ENCODE assay signal across 10 mouse cellular contexts in the genomic region with DNA sequence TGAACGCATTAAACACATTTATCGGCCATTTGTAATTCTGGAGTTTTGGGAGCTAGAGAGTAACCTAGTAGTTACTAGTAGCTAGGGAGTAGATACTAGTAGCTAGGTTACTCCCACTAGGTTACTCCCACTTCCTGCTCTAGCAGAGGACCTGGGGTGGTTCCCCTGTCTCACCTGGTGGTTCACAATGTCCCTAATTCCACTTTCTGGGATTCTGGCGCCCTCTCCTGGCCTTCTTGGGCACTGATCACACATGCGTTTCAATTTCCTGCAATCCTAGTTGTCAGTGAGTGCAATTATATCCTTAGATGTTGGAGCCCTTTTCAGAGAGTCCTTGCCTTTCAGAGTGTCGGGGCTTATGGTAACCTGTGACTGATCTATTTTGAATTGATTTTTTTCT. TPM values are rescaled to one million over a fixed set of nuclear protein-coding genes. Genes with fewer than 3 reads are reported as not detected.
DNase-seq lines count a peak whose midpoint lies in the region; ATAC-seq and TF ChIP-seq lines count a peak whose summit lies in the region.
"Had no signal": no experiment of that assay in that cellular context is flagged by ENCODE, and none has a peak within 500 bp of the region (broad histone marks: within the 10 kb centered on the region; RNA-seq: fewer than 3 reads in every experiment).

No protein-coding gene starts in this region.

- H3K36me3 ChIP-seq in liver, postnatal 0 days (replicated peaks; ENCODE audit: insufficient read depth, low read length), result no peaks in the 10 kb centered on the region
- H3K36me3 ChIP-seq: heart, embryonic 15.5 days had no signal

- TF ChIP-seq CTCF in liver, postnatal 0 days (IDR thresholded peaks at IDR 0.05; ENCODE audit: low read depth), result peak; percentile 82

- peak; percentile 48 to 58 for DNase-seq in cerebellum, adult 18-20 months
- DNase-seq in cerebellum, adult 11-12 months, result no peak
- DNase-seq in ovary, postnatal 10 days (ENCODE audit: low spot score), result peak; percentile 27
- DNase-seq in ovary, adult 18-20 months (ENCODE audit: low spot score), result no peak
- peak; percentile 74 to 83 for DNase-seq in cerebellum, postnatal 14 days
- peak; percentile 74 for DNase-seq in liver, postnatal 0 days
- peak; percentile 72 for DNase-seq in right cerebral cortex, postnatal 4 days

- no peak overlapping the region for H3K4me3 ChIP-seq in liver, postnatal 0 days (ENCODE audit: low read depth, low read length)
- H3K4me3 ChIP-seq: heart, embryonic 15.5 days had no signal

- peaks cover 51% of the 10 kb centered on the region for H3K27me3 ChIP-seq in liver, postnatal 0 days (ENCODE audit: insufficient read depth, low read length)

- 0 out of 2 replicates have a peak, but pooled peaks cover 4% of the 10 kb centered on the region for H3K9me3 ChIP-seq in liver, postnatal 0 days (ENCODE audit: low read length)

- H3K4me1 ChIP-seq in liver, postnatal 0 days (ENCODE audit: insufficient read depth), result peaks cover 4% of the 10 kb centered on the region

- ATAC-seq in inflammation-experienced regulatory T-cells, adult 6 months, result peak; percentile 38
- ATAC-seq in liver, postnatal 0 days, result no peak

- TF ChIP-seq EP300 in liver, postnatal 0 days (IDR thresholded peaks at IDR 0.05; ENCODE audit: low read depth), result no peak

- no peak overlapping the region for H3K27ac ChIP-seq in liver, postnatal 0 days (ENCODE audit: low read depth)
- H3K27ac ChIP-seq: heart, embryonic 15.5 days had no signal

- H3K4me2 ChIP-seq in liver, postnatal 0 days (ENCODE audit: low read depth, low read length), result no peak overlapping the region
- H3K4me2 ChIP-seq: heart, embryonic 15.5 days had no signal

- WGBS in liver, postnatal 0 days (ENCODE audit: insufficient replicate concordance), result 34% methylated on average over 5 of the region's 5 CpGs

- no peak overlapping the region for H3K9ac ChIP-seq in liver, postnatal 0 days (replicated peaks)
- H3K9ac ChIP-seq: heart, embryonic 15.5 days had no signal

RNA-seq across cellular contexts. Expression of a gene that starts 2.7 kb away (rescaled TPM):
- not detected for polyA plus RNA-seq in inflammation-experienced regulatory T-cells, adult 6 months (2017; shearing (Covaris generic))
- polyA plus RNA-seq in liver, postnatal 0 days (2015; fragmentation: Nextera tagmentation; extraction: Ambion mirVana), result 0.02 TPM in 1 of 2 replicates, not detected in the other
- polyA plus RNA-seq: C2C12; heart, embryonic 15.5 days had no signal

RNA-seq across cellular contexts. Expression of a gene that starts 42.5 kb away (rescaled TPM):
- 1 to 10 TPM; 5.0 to 9.3 (median 8.6) TPM for polyA plus RNA-seq in inflammation-experienced regulatory T-cells, adult 6 months (2017; shearing (Covaris generic))
- polyA plus RNA-seq in liver, postnatal 0 days (2015; fragmentation: Nextera tagmentation; extraction: Ambion mirVana), result 4.4 and 5.2 TPM in 2 replicates

RNA-seq across cellular contexts. Expression of a gene that starts 42.6 kb away (rescaled TPM):
- polyA plus RNA-seq in inflammation-experienced regulatory T-cells, adult 6 months (2017; shearing (Covaris generic)), result 10 to 100 TPM in 2 of 3 experiments, 1 to 10 TPM in 1; 8.7 to 27.4 (median 14.4) TPM
- polyA plus RNA-seq in liver, postnatal 0 days (2015; fragmentation: Nextera tagmentation; extraction: Ambion mirVana), result 9.8 and 10.1 TPM in 2 replicates

Comparison
In these comparisons a context has a peak if more than half of its experiments do, and no peak if none do; other contexts are left out.
1. DNase-seq: peak in cerebellum, adult 18-20 months (2 of 2), ovary, postnatal 10 days (single experiment), cerebellum, postnatal 14 days (2 of 2), liver, postnatal 0 days (single experiment) and right cerebral cortex, postnatal 4 days (single experiment); none in cerebellum, adult 11-12 months (single experiment) and ovary, adult 18-20 months (single experiment).